Mouse (Mus musculus): ENCODE results near the gene Dppa4. TPM values are rescaled to one million over a fixed set of nuclear protein-coding genes. Genes with fewer than 3 reads are reported as not detected.
"Not testable (repeated sequence)": the region's sequence is repeated elsewhere in the genome, so short reads cannot be mapped to it uniquely, and the experiment has no call there.

Gene Dppa4
- total RNA-seq (2021): not detected

DNA sequence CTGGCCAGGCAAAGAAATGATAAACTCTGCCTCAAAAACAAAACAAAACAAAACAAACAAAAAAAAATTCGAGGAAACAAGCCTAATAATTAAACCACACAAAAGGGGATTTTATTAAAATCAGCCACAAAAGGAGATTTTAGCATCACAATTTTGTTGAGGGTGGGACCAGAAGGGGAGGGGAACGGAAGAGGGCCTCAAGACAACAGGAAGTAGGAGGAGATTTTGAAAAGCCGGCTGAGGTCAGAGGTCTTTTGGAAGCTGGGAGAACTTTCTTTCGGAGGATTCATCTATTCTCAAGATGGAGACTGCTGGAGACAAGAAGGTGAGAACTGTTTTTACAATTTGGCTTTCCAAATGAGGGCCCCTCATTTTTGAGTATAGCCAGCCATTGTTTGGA, at the start of gene Dppa4:
Gene Dppa4, plus strand, starts transcription at position 217 of the 400 bp plus-strand sequence.
- intact Hi-C loops (cut with DNase I): no loop called here

DNA sequence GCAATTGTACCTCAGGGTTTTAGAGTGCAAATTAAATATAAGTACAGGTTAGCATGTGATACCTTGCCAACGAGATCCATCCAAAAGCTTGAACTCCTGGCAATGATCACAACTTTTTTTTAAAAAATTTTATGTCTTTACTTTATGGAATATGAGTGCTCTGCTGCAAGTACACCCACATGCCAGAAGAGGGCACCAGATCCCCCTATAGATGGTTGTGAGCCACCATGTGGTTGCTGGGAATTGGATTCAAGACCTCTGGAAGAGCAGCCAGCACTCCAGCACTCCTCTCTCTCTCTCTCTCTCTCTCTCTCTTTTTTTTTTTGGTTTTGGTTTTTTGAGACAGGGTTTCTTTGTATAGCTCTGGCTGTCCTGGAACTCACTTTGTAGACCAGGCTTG, 48.5 kb upstream of the Dppa4 start:
- intact Hi-C loops (cut with DNase I): no loop called here
- DNase-seq (ENCODE audit: low spot score in 2 of 2): no peak

More for the DNA sequence above, at the start of gene Dppa4:
- DNase-seq (ENCODE audit: low spot score in 2 of 2): no peak

DNA sequence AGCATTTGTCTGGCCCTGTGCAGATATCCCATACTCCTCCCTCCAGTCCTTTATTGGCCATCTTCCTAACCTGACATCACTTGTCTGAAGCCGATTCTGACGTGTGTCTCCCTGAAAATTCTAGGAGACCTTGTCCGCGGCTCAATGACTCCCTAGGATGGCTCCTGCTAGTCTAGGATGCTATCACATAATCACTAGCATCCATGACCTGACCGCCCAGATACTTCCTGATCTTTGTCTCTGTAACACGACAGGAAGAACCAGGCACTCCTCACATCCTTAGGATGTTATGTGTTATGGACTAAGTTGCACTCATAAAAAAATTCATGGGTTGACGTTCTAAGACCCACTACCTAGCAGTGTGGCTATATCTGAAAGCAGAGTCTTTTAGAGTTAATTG, 45.9 kb upstream of the Dppa4 start:
- no peak for DNase-seq (ENCODE audit: low spot score in 2 of 2)
- intact Hi-C loops (cut with DNase I): no loop called here

DNA sequence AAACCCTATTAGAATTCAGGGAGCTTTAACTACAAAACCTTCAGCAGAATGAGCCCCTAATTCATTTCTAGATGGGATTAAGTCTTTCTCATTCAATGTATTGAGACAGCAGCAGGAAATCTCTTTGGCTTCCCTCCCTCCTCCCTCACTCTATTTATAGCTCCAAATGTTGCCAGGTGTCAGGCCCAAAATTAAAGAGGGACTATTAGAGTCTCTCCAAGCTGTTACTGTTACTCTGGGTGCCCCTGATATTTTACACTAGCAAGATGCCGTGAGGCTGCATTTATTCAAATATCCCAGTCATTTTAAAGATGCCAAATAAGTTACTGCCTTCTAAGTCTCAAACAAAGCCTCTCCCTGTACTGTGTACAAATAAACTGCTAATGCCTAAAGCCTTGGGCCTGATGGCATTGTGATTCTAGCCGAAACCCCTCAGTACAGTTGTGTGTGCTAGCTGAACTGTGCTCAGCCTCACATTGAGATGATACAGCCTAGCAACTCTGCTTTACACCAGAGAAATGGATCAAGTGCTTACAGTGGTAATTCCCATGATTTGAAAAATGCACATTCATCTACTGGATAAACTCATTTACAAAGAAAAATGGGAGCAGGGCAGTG, 36.4 kb upstream of the Dppa4 start:
- no peak for DNase-seq (ENCODE audit: low spot score in 2 of 2)
- intact Hi-C loops (cut with DNase I): no loop called here

DNA sequence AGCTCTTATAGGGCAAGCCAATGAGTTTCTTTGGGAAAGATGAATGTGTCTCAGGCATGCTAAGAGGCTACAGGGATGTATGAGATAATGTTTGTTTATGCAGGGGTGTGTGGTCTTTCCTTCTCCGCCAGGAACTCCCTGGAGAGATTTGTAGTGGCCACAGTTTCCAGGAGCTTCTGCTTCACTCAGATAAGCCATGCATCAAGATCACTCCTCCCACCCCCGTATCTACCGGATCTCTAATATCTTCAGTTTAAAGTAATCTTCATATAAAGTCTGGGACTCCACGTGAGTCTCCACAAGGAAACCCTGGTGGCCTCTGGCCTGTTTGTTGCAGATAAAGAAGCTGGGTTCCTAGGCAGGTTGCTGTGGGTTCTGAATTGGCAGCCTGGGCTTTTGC, 30.7 kb upstream of the Dppa4 start:
- no peak for DNase-seq (ENCODE audit: low spot score in 2 of 2)
- intact Hi-C loops (cut with DNase I): no loop called here

DNA sequence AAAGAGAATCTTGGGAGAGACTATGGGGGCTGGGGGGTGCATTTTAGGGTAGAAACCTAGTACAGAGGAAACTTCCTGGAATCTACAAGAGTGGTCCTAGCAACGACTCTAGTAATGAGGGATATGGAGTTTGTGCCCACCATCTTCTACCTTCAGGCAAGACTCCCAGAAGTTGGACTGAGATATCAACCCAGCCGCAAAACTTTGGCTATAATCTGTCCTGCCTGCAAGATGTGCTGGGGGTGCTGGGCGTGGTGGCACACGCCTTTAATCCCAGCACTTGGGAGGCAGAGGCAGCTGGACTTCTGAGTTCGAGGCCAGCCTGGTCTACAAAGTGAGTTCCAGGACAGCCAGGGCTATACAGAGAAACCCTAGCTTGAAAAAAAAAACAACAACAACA, 28.9 kb upstream of the Dppa4 start:
- intact Hi-C loops (cut with DNase I): no loop called here
- DNase-seq (ENCODE audit: low spot score in 2 of 2): no peak

DNA sequence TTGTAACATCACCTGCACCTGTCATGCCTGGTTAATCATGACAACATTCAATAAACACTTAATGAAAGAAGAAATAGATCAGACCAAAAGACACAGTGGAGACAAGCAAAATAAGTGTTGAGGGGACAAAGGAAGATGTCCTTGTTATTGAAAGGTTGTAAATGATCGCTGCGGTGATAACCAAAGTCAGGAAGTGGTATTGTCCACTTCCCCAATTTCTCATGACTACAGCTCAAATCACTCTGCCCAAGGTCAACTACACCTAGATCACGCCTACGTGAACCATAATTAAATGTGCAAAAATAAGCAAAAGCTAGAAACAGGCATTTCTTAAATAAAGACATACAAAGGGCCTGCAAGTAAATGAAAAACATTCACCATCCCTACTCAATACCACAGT, 24.0 kb upstream of the Dppa4 start:
- intact Hi-C loops (cut with DNase I): no loop called here
- DNase-seq (ENCODE audit: low spot score in 2 of 2): no peak

DNA sequence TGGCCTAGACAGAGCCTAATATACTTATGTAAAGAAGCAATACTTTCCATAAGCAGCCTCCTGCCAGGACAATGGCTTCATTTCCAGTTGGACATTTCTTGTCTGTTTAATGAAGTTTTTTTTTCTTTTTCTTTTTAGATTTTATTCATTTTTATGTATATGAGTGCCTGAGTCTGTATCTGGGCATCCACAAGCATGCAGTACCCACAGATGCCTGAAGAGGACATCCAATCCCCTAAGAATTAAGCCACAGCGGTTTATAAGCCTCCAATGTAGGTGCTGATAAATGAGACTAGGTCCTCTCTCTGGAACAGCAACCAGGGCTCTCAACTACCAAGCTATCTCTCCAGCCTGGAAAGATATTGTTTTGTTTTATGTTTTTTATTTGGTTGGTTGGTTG, 20.6 kb upstream of the Dppa4 start:
- intact Hi-C loops (cut with DNase I): no loop called here
- no peak for DNase-seq (ENCODE audit: low spot score in 2 of 2)

DNA sequence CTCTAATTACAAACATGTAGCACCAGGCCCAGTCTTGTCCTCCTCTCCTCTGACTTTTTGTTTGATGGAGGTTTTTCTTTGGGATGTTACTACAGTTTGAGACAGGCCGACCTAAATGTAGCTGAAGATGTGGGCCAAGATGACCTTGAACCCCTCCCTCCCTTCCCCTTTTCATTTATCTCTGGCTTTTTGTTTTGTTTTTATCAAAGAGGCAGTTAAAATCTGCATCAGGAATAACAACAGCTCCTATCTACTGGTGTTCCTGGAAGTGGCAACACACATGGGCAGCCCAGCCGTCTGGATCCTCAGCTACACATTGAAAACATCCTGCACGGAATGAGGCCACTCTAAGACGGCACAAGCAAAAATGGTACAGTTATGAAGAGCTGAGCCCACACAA, 17.7 kb upstream of the Dppa4 start:
- intact Hi-C loops (cut with DNase I): no loop called here
- no peak for DNase-seq (ENCODE audit: low spot score in 2 of 2)

DNA sequence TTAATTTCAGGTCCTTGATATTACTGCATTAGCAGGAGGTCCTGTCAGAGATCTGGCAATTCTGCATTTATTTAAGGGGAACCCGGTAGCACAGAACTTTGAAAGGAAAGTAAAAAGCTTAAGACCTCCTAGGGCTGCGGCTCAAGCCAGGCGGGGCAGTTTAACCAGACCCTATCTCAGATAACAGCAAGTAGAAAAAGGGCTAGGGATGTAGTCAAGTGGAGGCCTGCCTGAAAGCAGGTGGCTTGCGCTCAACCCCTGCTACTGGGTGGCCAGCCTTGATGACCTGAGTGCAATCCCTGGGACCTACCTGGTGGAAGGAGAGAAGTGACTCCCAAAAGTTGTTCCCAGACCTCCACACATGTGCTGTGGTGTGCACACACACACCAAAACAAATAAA, 6.6 kb upstream of the Dppa4 start:
- intact Hi-C loops (cut with DNase I): no loop called here
- no peak for DNase-seq (ENCODE audit: low spot score in 2 of 2)

DNA sequence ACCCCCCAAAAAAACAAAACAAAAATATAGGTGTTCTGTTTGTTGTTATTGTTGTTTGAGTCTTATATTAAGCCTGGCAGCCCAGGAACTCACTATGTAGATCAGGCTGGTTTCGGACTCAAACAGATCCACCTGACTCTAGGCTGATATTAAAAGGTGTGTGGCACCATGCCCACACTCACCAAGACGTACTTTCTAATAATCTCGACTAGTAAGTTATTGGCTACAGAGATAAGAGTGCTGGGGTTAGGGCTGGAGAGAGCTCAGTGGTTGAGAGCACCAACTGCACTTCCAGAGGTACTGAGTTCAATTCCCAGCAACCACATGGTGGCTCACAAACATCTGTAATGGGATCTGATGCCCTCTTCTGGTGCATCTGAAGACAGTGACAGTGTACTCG, 2.6 kb upstream of the Dppa4 start:
- intact Hi-C loops (cut with DNase I): no loop called here
- no peak for DNase-seq (ENCODE audit: low spot score in 2 of 2)

DNA sequence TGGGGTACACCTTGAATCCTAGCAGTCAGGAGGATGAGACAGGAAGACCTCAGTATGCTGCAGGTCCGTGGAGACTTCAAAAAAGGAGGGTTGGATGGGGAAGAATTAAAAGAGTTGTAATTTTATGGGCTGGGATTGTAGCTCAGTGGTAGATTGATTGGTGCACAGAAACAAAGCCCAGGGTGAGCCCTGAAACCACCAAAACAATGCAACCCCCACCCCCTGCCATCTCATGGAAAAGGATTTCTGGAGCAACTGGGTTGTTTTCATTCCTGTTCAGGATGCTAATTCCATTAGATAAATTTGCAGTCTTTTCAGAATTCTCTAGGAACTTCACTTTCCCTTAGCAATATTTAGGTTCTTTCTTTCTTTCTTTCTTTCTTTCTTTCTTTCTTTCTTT, 732 bp upstream of the Dppa4 start:
- intact Hi-C loops (cut with DNase I): no loop called here
- no peak for DNase-seq (ENCODE audit: low spot score in 2 of 2)

DNA sequence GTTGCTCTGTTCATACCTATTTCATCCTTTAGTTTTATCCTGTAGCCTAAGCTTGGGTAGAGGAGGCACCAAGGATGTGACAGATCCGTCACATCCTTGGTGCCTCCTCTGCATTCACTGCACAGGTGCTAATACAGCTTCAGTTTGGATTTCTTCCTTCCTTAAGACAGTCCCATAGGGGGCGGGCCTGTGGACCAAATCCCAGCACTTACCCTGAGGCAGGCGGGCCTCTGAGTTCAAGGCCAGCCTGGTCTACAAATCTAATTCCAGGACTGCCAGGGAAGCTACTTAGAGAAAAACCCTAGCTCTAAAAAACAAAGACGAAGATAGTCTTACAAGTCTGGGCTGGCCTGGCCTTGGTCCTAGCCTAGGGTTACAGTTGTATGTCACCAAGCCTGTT, 2.0 kb downstream of the Dppa4 start:
- intact Hi-C loops (cut with DNase I): no loop called here
- DNase-seq (ENCODE audit: low spot score in 2 of 2): no peak

DNA sequence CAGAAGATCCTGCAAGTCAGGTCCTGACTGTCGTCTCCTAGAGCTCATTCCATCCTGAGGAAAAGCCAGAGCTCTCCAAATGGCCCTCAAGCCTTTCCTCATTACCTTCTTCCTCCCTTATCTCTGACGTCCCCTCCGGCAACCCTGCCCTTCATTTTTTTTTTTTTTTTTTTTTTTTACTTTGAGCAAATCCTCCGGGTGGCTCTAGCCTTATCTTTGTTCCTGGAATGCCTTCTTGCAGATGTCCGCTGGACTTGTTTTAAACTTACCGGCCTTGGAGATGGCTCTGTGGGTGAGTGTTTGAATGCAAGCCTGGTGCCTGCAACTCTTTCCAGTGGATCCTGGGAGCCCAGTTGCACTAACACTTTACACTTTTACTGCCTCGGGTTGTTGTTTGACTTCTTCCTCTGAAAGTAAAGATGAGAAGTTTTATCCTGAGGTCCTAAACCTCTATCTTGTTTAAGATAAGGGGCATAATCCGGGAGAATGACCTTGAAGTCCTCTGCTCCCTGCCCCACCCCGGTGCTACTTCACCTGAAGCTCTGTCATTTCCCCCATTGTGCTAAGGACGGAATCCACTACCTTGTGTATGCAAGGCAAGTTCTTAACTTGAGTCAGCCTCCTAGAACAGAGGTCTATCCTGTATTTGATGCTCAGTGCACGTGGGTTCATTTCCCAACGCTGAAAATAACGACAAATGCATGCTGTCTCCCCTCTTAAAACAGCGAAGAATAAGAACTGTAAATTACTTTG, 14.0 kb downstream of the Dppa4 start:
- intact Hi-C loops (cut with DNase I): no loop called here
- no peak for DNase-seq (ENCODE audit: low spot score in 2 of 2)

DNA sequence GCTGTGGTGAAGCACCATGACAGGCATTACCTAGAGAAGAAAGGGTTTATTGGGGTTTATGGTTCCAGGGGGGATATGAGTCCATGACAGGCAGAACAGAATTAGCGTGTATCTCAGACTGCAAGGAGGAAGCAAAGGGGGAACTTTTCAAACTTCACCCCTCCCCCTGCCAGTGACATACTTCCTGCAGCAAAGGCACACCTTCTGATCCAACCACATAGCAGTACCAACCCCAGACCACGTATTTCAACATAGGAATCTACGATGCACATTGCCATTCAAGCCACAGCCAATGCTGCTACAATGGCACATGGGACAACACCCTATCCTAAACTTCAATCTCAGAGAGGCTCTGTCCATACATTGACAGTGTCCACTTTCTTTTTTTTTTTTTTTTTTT, 16.4 kb downstream of the Dppa4 start:
- intact Hi-C loops (cut with DNase I): no loop called here

DNA sequence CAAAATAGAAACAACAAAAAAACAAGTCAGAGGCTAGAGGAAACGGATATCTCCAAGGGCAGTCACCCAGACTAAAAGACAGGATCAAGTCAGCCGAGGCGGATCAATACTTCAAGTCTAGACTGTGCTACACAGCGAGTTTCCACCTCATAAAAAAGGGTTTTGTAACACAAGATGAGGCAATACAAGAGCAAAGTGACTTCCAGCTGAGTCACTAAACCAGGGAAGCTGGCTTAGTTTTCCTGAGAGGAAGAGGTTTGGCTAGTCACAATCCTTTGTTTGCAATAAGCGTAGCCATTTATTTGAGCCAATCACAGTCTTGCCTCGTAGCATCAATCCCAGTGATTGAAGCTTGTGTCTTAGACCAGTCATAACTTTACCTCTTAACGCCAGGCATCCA, 20.0 kb downstream of the Dppa4 start, which contains the start of gene Dppa2:
Gene Dppa2, plus strand, starts transcription at position 400 of the 400 bp plus-strand sequence.
- DNase-seq (ENCODE audit: low spot score in 2 of 2): no peak
- intact Hi-C loops (cut with DNase I): no loop called here

More for the DNA sequence above, 16.4 kb downstream of the Dppa4 start:
- no peak for DNase-seq (ENCODE audit: low spot score in 2 of 2)

DNA sequence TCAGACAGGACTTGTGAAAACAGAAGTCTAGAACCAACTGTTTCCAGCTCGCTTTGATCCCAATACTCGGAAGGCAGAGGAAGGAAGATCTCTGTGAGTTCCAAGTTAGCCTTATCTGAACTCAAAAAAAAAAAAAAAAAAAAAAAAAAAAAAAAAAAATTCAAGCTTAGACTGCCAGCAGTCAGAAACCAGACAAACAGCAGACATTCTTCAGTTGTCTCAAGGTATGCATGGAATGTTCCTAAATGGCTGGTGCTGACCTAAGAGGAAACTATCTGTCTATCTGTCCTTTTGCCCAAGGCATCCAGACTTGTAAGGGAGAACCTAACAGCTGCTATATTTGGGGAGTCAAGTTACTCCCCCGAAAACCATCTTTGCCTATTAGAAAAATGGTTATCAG, 20.4 kb downstream of the Dppa4 start:
- intact Hi-C loops (cut with DNase I): no loop called here
- no peak for DNase-seq (ENCODE audit: low spot score in 2 of 2)

DNA sequence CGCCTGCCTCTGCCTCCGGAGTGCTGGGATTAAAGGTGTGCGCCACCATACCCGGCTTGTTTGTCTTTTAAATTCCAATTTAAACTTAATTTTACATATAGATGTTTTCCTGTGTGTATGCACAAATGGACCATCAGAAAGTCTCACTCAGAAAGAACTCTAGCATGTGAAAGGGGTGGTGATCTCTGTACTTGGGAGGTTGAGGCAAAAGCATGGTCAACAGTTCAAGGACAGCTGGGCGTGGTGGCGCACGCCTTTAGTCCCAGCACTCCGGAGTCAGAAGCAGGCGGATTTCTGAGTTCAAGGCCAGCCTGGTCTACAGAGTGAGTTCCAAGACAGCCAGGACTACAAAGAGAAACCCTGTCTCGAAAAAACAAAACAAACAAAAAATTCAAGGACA, 25.4 kb downstream of the Dppa4 start:
- DNase-seq (ENCODE audit: low spot score in 2 of 2); intact Hi-C loops (cut with DNase I): not testable (repeated sequence)

DNA sequence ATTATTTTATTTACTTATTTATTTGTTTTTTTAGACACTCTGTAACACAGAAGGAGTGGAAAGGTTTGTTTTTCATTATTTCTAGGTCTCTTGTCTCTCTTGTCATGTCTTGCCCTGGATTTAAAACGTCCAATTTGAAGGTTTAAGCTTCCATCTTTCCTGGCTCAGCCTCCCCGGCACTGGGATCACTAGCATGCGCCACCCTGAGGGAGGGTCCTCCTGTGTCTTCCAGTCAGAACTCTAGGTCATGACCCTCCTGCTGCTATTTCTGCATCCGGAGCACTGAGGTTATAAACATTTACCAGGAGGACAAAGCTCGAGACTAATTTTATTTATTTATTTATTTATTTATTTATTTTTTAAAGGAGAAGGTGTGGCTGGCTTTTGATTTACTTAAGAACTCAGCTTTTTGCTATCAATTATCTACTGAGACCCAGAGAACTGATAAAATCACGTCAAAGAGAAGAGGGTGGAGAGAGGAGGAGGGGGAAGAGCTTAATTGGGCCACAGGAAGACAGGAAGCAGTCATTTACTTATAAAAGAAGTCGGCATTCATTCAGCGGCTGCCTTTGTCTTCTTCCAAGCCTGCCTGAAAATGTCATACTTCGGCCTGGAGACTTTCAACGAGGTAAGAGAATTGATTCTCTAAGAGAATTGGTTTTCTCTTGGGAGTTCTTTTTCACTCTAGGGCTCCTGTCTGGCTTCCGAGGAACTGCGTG, 26.5 kb downstream of the Dppa4 start:
- intact Hi-C loops (cut with DNase I): no loop called here
- no peak for DNase-seq (ENCODE audit: low spot score in 2 of 2)

DNA sequence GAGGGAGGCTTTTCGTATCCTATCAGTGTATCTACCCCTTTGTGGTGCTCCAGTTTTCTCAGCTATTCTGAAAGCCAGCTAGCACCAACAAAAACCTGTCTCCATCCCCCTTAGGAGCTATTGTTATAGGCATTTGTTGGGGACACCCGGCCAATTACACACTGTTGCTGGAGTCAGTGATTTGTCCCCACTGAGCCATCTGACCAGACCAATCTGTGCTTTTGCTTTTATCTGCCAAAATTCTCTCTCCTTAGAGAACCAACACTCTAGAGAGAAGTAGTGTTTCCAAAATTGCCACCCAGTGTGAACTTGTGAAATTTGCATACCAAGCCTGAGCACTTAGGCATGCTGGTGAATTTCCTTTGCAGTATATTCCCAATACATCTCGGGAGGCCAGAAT, 31.8 kb downstream of the Dppa4 start:
- intact Hi-C loops (cut with DNase I): no loop called here
- DNase-seq (ENCODE audit: low spot score in 2 of 2): peak in 1 of 2 experiments; percentile 26

DNA sequence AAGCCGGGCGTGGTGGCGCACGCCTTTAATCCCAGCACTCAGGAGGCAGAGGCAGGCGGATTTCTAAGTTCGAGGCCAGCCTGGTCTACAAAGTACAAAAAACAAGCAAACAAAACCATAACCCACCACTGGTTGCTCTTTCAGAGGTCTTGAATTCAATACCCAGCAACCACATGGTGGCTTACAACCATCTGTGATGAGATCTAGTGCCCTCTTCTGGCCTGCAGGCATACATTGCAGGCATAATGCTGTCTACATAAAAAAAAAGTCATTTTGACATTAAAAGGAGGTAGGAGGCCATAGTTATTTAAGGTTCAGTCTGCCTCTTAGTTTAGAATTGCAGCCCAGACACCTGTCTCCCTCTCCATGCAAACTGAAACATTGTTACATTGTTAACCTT, 37.2 kb downstream of the Dppa4 start:
- intact Hi-C loops (cut with DNase I): no loop called here
- DNase-seq (ENCODE audit: low spot score in 2 of 2): no peak
